Mouse (Mus musculus): ENCODE results near the gene Cd276. TPM values are rescaled to one million over a fixed set of nuclear protein-coding genes. Genes with fewer than 3 reads are reported as not detected.

Gene Cd276
- polyA plus RNA-seq, 1 experiment from 2014 or later: 59.5 TPM

- peak overlapping the region; percentile 96; the same call in 1 of the 2 replicates for H3K9ac ChIP-seq (ENCODE audit: low read length)
- no peaks in the 10 kb centered on the region for H3K27me3 ChIP-seq (ENCODE audit: control insufficient read depth, insufficient read depth, low read length)
- H3K4me3 ChIP-seq (ENCODE audit: low read depth, low read length): peak overlapping the region; percentile 79
- no peaks in the 10 kb centered on the region for H3K36me3 ChIP-seq (ENCODE audit: control insufficient read depth, insufficient read depth, low read length)
- H3K27ac ChIP-seq (replicated peaks; ENCODE audit: low read depth, low read length): peak overlapping the region; percentile 90; the same call in 1 of the 2 replicates
- H3K4me1 ChIP-seq (ENCODE audit: control insufficient read depth, insufficient read depth, low read length): peaks cover 3% of the 10 kb centered on the region; the same call in 1 of the 2 replicates
- whole genome bisulfite sequencing: 19% methylated on average over 9 of the region's 9 CpGs
- peak; percentile 31; the same call in 1 of the 2 replicates for ATAC-seq (ENCODE audit: insufficient number of reproducible peaks, low FRiP score, low TSS enrichment, low read depth)
- H3K4me2 ChIP-seq (ENCODE audit: low read depth, severe bottlenecking): peak overlapping the region; percentile 86
- H3K9me3 ChIP-seq (ENCODE audit: control insufficient read depth, low read length): no peaks in the 10 kb centered on the region
- DNase-seq (ENCODE audit: low spot score): no peak
Measured at GRCm38 (mm10) chr9:58555685-58556414, 613 bp upstream of the Cd276 start.

GRCm38 (mm10) chr9:58554056-58554907, 955 bp downstream of the Cd276 start:
- peaks cover 3% of the 10 kb centered on the region; the same call in 1 of the 2 replicates for H3K4me1 ChIP-seq (ENCODE audit: control insufficient read depth, insufficient read depth, low read length)
- no peaks in the 10 kb centered on the region for H3K36me3 ChIP-seq (ENCODE audit: control insufficient read depth, insufficient read depth, low read length)
- peak overlapping the region; percentile 86 for H3K4me2 ChIP-seq (ENCODE audit: low read depth, severe bottlenecking)
- WGBS: 12% methylated on average over 23 of the region's 23 CpGs
- no peaks in the 10 kb centered on the region for H3K27me3 ChIP-seq (ENCODE audit: control insufficient read depth, insufficient read depth, low read length)
- H3K9ac ChIP-seq (ENCODE audit: low read length): peak overlapping the region; percentile 96
- H3K27ac ChIP-seq (replicated peaks; ENCODE audit: low read depth, low read length): peak overlapping the region; percentile 90
- peak overlapping the region; percentile 79 for H3K4me3 ChIP-seq (ENCODE audit: low read depth, low read length)
- ATAC-seq (ENCODE audit: insufficient number of reproducible peaks, low FRiP score, low TSS enrichment, low read depth) (no peak), DNase-seq (ENCODE audit: low spot score) (peak; percentile 48)
- H3K9me3 ChIP-seq (ENCODE audit: control insufficient read depth, low read length): no peaks in the 10 kb centered on the region

DNA sequence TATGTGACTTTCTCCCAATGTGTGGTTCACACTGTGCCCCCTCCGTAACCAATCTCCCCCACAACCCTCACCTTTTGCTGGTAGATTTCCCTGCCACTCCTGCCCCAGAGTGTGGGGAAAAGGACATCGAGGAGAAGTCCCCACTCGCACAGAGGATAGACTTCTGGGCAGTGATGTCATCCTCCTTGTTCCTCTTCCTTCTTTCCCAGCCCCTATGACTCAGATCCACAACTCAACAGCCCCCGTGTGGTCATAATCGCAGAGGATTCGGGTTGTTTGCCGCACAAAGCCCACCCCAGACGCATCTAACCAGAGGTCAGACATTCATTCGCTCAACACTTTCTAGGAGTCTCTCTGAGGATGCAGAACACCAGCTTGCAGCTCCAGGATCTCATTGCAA, 3.2 kb downstream of the Cd276 start:
- DNase-seq (ENCODE audit: low spot score) (no peak), ATAC-seq (ENCODE audit: insufficient number of reproducible peaks, low FRiP score, low TSS enrichment, low read depth) (no peak)
- H3K36me3 ChIP-seq (ENCODE audit: control insufficient read depth, insufficient read depth, low read length): no peaks in the 10 kb centered on the region
- no peaks in the 10 kb centered on the region for H3K9me3 ChIP-seq (ENCODE audit: control insufficient read depth, low read length)
- 85% methylated on average over 9 of the region's 9 CpGs for WGBS
- H3K4me1 ChIP-seq (ENCODE audit: control insufficient read depth, insufficient read depth, low read length): peaks cover 3% of the 10 kb centered on the region; the same call in 1 of the 2 replicates
- no peak overlapping the region for H3K4me2 ChIP-seq (ENCODE audit: low read depth, severe bottlenecking)
- no peak overlapping the region for H3K4me3 ChIP-seq (ENCODE audit: low read depth, low read length)
- no peak overlapping the region for H3K9ac ChIP-seq (ENCODE audit: low read length)
- no peak overlapping the region for H3K27ac ChIP-seq (replicated peaks; ENCODE audit: low read depth, low read length)
- H3K27me3 ChIP-seq (ENCODE audit: control insufficient read depth, insufficient read depth, low read length): no peaks in the 10 kb centered on the region

DNA sequence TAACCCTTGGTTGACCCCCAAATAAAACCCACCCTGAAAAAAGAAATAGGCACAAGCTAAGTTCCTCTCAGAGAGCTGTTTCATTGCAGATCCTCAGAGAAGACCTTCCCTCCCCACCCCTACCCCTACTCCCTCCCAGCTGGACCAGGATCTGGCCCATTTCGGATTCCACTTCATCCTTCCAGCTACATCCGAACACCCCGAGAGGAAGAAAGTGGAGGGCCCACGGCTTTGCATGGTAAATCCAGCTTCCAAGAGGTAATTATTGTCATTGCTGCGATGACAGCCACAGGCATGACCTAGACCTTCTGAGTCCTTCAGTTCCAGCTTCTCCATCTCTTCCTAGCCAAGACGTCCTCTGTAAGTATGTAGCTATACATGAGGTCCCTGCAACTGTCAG, 4.3 kb downstream of the Cd276 start:
- no peaks in the 10 kb centered on the region for H3K27me3 ChIP-seq (ENCODE audit: control insufficient read depth, insufficient read depth, low read length)
- H3K9ac ChIP-seq (ENCODE audit: low read length): no peak overlapping the region
- WGBS: 92% methylated on average over 6 of the region's 6 CpGs
- H3K4me3 ChIP-seq (ENCODE audit: low read depth, low read length): no peak overlapping the region
- no peak for DNase-seq (ENCODE audit: low spot score)
- no peaks in the 10 kb centered on the region for H3K36me3 ChIP-seq (ENCODE audit: control insufficient read depth, insufficient read depth, low read length)
- no peak overlapping the region for H3K27ac ChIP-seq (replicated peaks; ENCODE audit: low read depth, low read length)
- no peak overlapping the region for H3K4me2 ChIP-seq (ENCODE audit: low read depth, severe bottlenecking)
- H3K9me3 ChIP-seq (ENCODE audit: control insufficient read depth, low read length): no peaks in the 10 kb centered on the region
- H3K4me1 ChIP-seq (ENCODE audit: control insufficient read depth, insufficient read depth, low read length): peaks cover 3% of the 10 kb centered on the region; the same call in 1 of the 2 replicates
- ATAC-seq (ENCODE audit: insufficient number of reproducible peaks, low FRiP score, low TSS enrichment, low read depth): no peak

DNA sequence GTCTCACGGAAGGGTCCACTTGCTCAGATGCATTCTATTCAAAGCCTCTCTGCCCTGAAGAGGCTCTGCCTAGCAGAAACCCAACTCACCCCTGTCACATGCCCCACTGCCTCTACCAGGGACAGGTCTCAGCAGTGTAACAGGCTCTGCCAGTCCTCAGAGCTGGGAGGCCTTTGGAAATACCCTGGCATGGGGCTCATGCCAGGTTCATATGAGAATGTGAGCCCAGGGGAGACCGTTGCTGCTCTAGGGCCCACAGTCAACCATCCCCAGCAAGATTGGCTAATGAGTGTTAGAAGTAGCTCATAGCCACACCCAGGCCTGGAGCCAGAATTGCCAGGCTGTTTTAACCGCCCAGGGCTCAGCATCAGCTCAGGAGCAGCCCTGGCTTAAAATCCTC, 5.5 kb downstream of the Cd276 start:
- Histone ChIP-seq H3K4me2 (ENCODE audit: low read depth, severe bottlenecking) (no peak overlapping the region), H3K4me3 (ENCODE audit: low read depth, low read length) (no peak overlapping the region), H3K9me3 (ENCODE audit: control insufficient read depth, low read length) (no peaks in the 10 kb centered on the region), H3K36me3 (ENCODE audit: control insufficient read depth, insufficient read depth, low read length) (no peaks in the 10 kb centered on the region), H3K9ac (ENCODE audit: low read length) (no peak overlapping the region), H3K27me3 (ENCODE audit: control insufficient read depth, insufficient read depth, low read length) (no peaks in the 10 kb centered on the region), H3K4me1 (ENCODE audit: control insufficient read depth, insufficient read depth, low read length) (0 out of 2 replicates have a peak, but pooled peaks cover 3% of the 10 kb centered on the region), H3K27ac (replicated peaks; ENCODE audit: low read depth, low read length) (no peak overlapping the region)
- 73% methylated on average over 3 of the region's 3 CpGs for WGBS
- ATAC-seq (ENCODE audit: insufficient number of reproducible peaks, low FRiP score, low TSS enrichment, low read depth) (no peak), DNase-seq (ENCODE audit: low spot score) (no peak)

GRCm38 (mm10) chr9:58548897-58549296, 6.3 kb downstream of the Cd276 start:
- Histone ChIP-seq H3K36me3 (ENCODE audit: control insufficient read depth, insufficient read depth, low read length) (no peaks in the 10 kb centered on the region), H3K27ac (replicated peaks; ENCODE audit: low read depth, low read length) (no peak overlapping the region), H3K9ac (ENCODE audit: low read length) (no peak overlapping the region), H3K4me2 (ENCODE audit: low read depth, severe bottlenecking) (no peak overlapping the region), H3K27me3 (ENCODE audit: control insufficient read depth, insufficient read depth, low read length) (no peaks in the 10 kb centered on the region), H3K9me3 (ENCODE audit: control insufficient read depth, low read length) (no peaks in the 10 kb centered on the region), H3K4me1 (ENCODE audit: control insufficient read depth, insufficient read depth, low read length) (0 out of 2 replicates have a peak, but pooled peaks cover 3% of the 10 kb centered on the region), H3K4me3 (ENCODE audit: low read depth, low read length) (no peak overlapping the region)
- no peak for DNase-seq (ENCODE audit: low spot score)
- 61% methylated on average over 4 of the region's 4 CpGs for WGBS
- no peak for ATAC-seq (ENCODE audit: insufficient number of reproducible peaks, low FRiP score, low TSS enrichment, low read depth)

GRCm38 (mm10) chr9:58546630-58547360, 8.4 kb downstream of the Cd276 start:
- Histone ChIP-seq H3K4me2 (ENCODE audit: low read depth, severe bottlenecking) (no peak overlapping the region), H3K4me3 (ENCODE audit: low read depth, low read length) (no peak overlapping the region), H3K36me3 (ENCODE audit: control insufficient read depth, insufficient read depth, low read length) (no peaks in the 10 kb centered on the region), H3K9me3 (ENCODE audit: control insufficient read depth, low read length) (no peaks in the 10 kb centered on the region), H3K27me3 (ENCODE audit: control insufficient read depth, insufficient read depth, low read length) (no peaks in the 10 kb centered on the region), H3K9ac (ENCODE audit: low read length) (no peak overlapping the region), H3K4me1 (ENCODE audit: control insufficient read depth, insufficient read depth, low read length) (peaks cover 4% of the 10 kb centered on the region; the same call in 1 of the 2 replicates), H3K27ac (replicated peaks; ENCODE audit: low read depth, low read length) (no peak overlapping the region)
- 88% methylated on average over 11 of the region's 11 CpGs for WGBS
- ATAC-seq (ENCODE audit: insufficient number of reproducible peaks, low FRiP score, low TSS enrichment, low read depth) (no peak), DNase-seq (ENCODE audit: low spot score) (no peak)

DNA sequence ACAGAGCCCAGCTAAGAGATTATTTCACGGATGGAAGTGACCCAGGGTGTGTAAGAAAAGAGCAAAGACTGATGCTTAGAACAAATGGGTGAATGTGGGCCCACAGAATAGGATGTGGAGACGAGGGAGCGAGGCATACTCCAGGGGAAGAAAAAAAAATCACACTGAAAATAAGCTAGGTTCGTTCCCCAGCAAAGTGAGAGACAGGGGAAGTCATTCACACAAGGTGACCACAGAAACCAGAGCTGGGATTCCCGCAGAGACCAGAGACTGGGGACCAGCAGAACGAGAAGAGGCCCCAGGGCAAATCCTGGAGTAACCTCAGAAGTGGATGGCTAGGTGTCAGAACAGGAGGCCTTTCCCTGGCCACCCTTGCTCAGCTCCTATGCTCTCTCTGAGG, 9.8 kb downstream of the Cd276 start:
- no peak overlapping the region for H3K4me3 ChIP-seq (ENCODE audit: low read depth, low read length)
- H3K9me3 ChIP-seq (ENCODE audit: control insufficient read depth, low read length): no peaks in the 10 kb centered on the region
- no peak overlapping the region for H3K27ac ChIP-seq (replicated peaks; ENCODE audit: low read depth, low read length)
- no peak overlapping the region for H3K4me2 ChIP-seq (ENCODE audit: low read depth, severe bottlenecking)
- no peak for DNase-seq (ENCODE audit: low spot score)
- H3K4me1 ChIP-seq (ENCODE audit: control insufficient read depth, insufficient read depth, low read length): peaks cover 5% of the 10 kb centered on the region; the same call in 1 of the 2 replicates
- ATAC-seq (ENCODE audit: insufficient number of reproducible peaks, low FRiP score, low TSS enrichment, low read depth): no peak
- H3K36me3 ChIP-seq (ENCODE audit: control insufficient read depth, insufficient read depth, low read length): no peaks in the 10 kb centered on the region
- 66% methylated on average over 6 of the region's 6 CpGs for WGBS
- H3K9ac ChIP-seq (ENCODE audit: low read length): no peak overlapping the region
- H3K27me3 ChIP-seq (ENCODE audit: control insufficient read depth, insufficient read depth, low read length): no peaks in the 10 kb centered on the region
